Mouse (Mus musculus) MEL (cell line): ENCODE measurements around the gene Jak3. TPM values are rescaled to one million over a fixed set of nuclear protein-coding genes. Genes with fewer than 3 reads are reported as not detected.

Experiments used
- DNase-seq: peaks from one replicate; pipeline ENCODE4 v3.0.0; 2011; ENCODE audit warnings: low read depth, low spot score
- H3K27ac ChIP-seq: 2 replicates; pipeline ENCODE4 v1.5.1; 2012; ENCODE audit warnings: low read depth, mild to moderate bottlenecking, control low read depth, low read length, moderate library complexity; ENCODE audit not compliant: control insufficient read depth
- H3K27me3 ChIP-seq, 2 experiments: fragments of 150-350 bp in 1 of 2; sonication (generic) in 1 of 2; 2 replicates each; pipeline ENCODE4 v1.6.1; 2012; ENCODE audit warnings: low read length in 2 of 2, mild to moderate bottlenecking in 2 of 2, improper control_type of control experiment in 1 of 2, moderate library complexity in 1 of 2; ENCODE audit not compliant: insufficient read depth in 2 of 2, control insufficient read depth in 1 of 2
- H3K36me3 ChIP-seq, 2 experiments: 2 replicates each; pipeline ENCODE4 v1.6.1; 2012 to 2014; ENCODE audit warnings: low read length in 2 of 2, improper control_type of control experiment in 1 of 2, inconsistent platforms in 1 of 2, mild to moderate bottlenecking in 1 of 2; ENCODE audit not compliant: insufficient read depth in 2 of 2, control insufficient read depth in 1 of 2
- H3K4me1 ChIP-seq, 2 experiments: fragments of 150-350 bp in 1 of 2; sonication (generic) in 1 of 2; 2 replicates each; pipeline ENCODE4 v1.6.1; 2012; ENCODE audit warnings: low read length in 2 of 2, improper control_type of control experiment in 1 of 2, mild to moderate bottlenecking in 1 of 2; ENCODE audit not compliant: insufficient read depth in 2 of 2, control insufficient read depth in 1 of 2
- H3K4me3 ChIP-seq, 2 experiments: fragments of 150-350 bp in 1 of 2; sonication (generic) in 1 of 2; 2 replicates each; pipeline ENCODE4 v1.5.1; 2012; ENCODE audit warnings: low read depth in 2 of 2, low read length in 2 of 2, mild to moderate bottlenecking in 2 of 2, moderate library complexity in 2 of 2, control low read depth in 1 of 2, improper control_type of control experiment in 1 of 2; ENCODE audit not compliant: control insufficient read depth in 1 of 2, insufficient read depth in 1 of 2
- H3K79me2 ChIP-seq: 2 replicates; pipeline ENCODE4 v1.6.1; 2012; ENCODE audit warnings: mild to moderate bottlenecking, low read length, moderate library complexity; ENCODE audit not compliant: control insufficient read depth, poor library complexity, insufficient read depth
- H3K9ac ChIP-seq: 2 replicates; pipeline ENCODE4 v1.6.1; 2012; ENCODE audit warnings: low read depth, mild to moderate bottlenecking, control low read depth, low read length, moderate library complexity; ENCODE audit not compliant: control insufficient read depth, poor library complexity, severe bottlenecking
- H3K9me3 ChIP-seq: fragments of 150-350 bp; sonication (generic); replicated peaks from 2 replicates; pipeline ENCODE4 v1.6.1; 2012; ENCODE audit warnings: mild to moderate bottlenecking, low read length, improper control_type of control experiment, moderate library complexity; ENCODE audit not compliant: insufficient read depth
- CHD1 ChIP-seq: IDR thresholded peaks from 2 replicates; pipeline ENCODE4 v1.6.1; 2012; ENCODE audit warnings: low read depth, mild to moderate bottlenecking, inconsistent platforms, low read length, improper control_type of control experiment
- CHD2 ChIP-seq: IDR thresholded peaks from 2 replicates; pipeline ENCODE4 v1.6.1; 2011; ENCODE audit warnings: low read length, improper control_type of control experiment
- CTCF ChIP-seq, 3 experiments: IDR thresholded peaks in 2 of 3; conservative IDR thresholded peaks in 1 of 3; 2 replicates each; pipeline ENCODE4 v1.5.1; 2011 to 2012; ENCODE audit warnings: low read length in 3 of 3, low read depth in 2 of 3, mild to moderate bottlenecking in 2 of 3, improper control_type of control experiment in 1 of 3, inconsistent platforms in 1 of 3, mixed read lengths in 1 of 3, moderate library complexity in 1 of 3; ENCODE audit not compliant: control insufficient read depth in 1 of 3, insufficient read depth in 1 of 3, poor library complexity in 1 of 3, severe bottlenecking in 1 of 3
- E2F4 ChIP-seq: IDR thresholded peaks from 2 replicates; pipeline ENCODE4 v1.6.1; 2011; ENCODE audit warnings: low read depth, low read length, improper control_type of control experiment, borderline replicate concordance
- ETS1 ChIP-seq: IDR thresholded peaks from 2 replicates; pipeline ENCODE4 v1.6.1; 2012; ENCODE audit warnings: low read depth, mild to moderate bottlenecking, inconsistent platforms, low read length, improper control_type of control experiment, moderate library complexity
- GABPA ChIP-seq: IDR thresholded peaks from 2 replicates; pipeline ENCODE4 v1.6.1; 2012; ENCODE audit warnings: low read depth, mild to moderate bottlenecking, inconsistent platforms, low read length, improper control_type of control experiment, moderate library complexity
- GATA1 ChIP-seq: IDR thresholded peaks from 2 replicates; pipeline ENCODE4 v1.6.1; 2011; ENCODE audit warnings: low read depth, low read length, improper control_type of control experiment
- HCFC1 ChIP-seq: IDR thresholded peaks from 2 replicates; pipeline ENCODE4 v1.6.1; 2012; ENCODE audit warnings: low read depth, mild to moderate bottlenecking, inconsistent platforms, low read length, improper control_type of control experiment, moderate library complexity
- JUND ChIP-seq: IDR thresholded peaks from 2 replicates; pipeline ENCODE4 v1.6.1; 2011; ENCODE audit warnings: low read depth, mild to moderate bottlenecking, improper control_type of control experiment, low read length
- MAX ChIP-seq: IDR thresholded peaks from 2 replicates; pipeline ENCODE4 v1.6.1; 2011; ENCODE audit warnings: low read length, improper control_type of control experiment
- MAZ ChIP-seq: IDR thresholded peaks from 2 replicates; pipeline ENCODE4 v1.6.1; 2012; ENCODE audit warnings: low read depth, mild to moderate bottlenecking, inconsistent platforms, low read length, improper control_type of control experiment
- MXI1 ChIP-seq: IDR thresholded peaks from 2 replicates; pipeline ENCODE4 v1.6.1; 2011; ENCODE audit warnings: mild to moderate bottlenecking, low read depth, low read length, improper control_type of control experiment
- NELFE ChIP-seq: IDR thresholded peaks from 2 replicates; pipeline ENCODE4 v1.6.1; 2011; ENCODE audit warnings: low read depth, low read length, improper control_type of control experiment
- NRF1 ChIP-seq: IDR thresholded peaks from 2 replicates; pipeline ENCODE4 v1.6.1; 2014; ENCODE audit warnings: low read depth, mild to moderate bottlenecking, inconsistent platforms, low read length, improper control_type of control experiment, moderate library complexity; ENCODE audit not compliant: poor library complexity, insufficient read depth, severe bottlenecking
- POLR2AphosphoS2 ChIP-seq: IDR thresholded peaks from 2 replicates; pipeline ENCODE4 v1.6.1; 2011; ENCODE audit warnings: low read length, improper control_type of control experiment
- POLR2AphosphoS5 ChIP-seq: IDR thresholded peaks from 2 replicates; pipeline ENCODE4 v1.6.1; 2012; ENCODE audit warnings: low read depth, borderline replicate concordance, mild to moderate bottlenecking, inconsistent platforms, low read length, moderate library complexity, mixed read lengths
- RCOR1 ChIP-seq: IDR thresholded peaks from 2 replicates; pipeline ENCODE4 v1.6.1; 2012; ENCODE audit warnings: low read depth, mild to moderate bottlenecking, inconsistent platforms, low read length, improper control_type of control experiment
- SIN3A ChIP-seq: IDR thresholded peaks from 2 replicates; pipeline ENCODE4 v1.6.1; 2012; ENCODE audit warnings: low read length, improper control_type of control experiment, inconsistent platforms
- TCF12 ChIP-seq: IDR thresholded peaks from 2 replicates; pipeline ENCODE4 v1.6.1; 2014; ENCODE audit warnings: low read depth, mild to moderate bottlenecking, inconsistent platforms, low read length, improper control_type of control experiment, moderate library complexity
- USF1 ChIP-seq: IDR thresholded peaks from 2 replicates; pipeline ENCODE4 v1.6.1; 2014; ENCODE audit warnings: low read depth, mild to moderate bottlenecking, inconsistent platforms, low read length, improper control_type of control experiment, moderate library complexity
- ZKSCAN1 ChIP-seq: IDR thresholded peaks from 2 replicates; pipeline ENCODE4 v1.6.1; 2012; ENCODE audit warnings: low read depth, mild to moderate bottlenecking, inconsistent platforms, low read length, improper control_type of control experiment, moderate library complexity
- ZMIZ1 ChIP-seq: IDR thresholded peaks from 2 replicates; pipeline ENCODE4 v1.6.1; 2012; ENCODE audit warnings: low read depth, mild to moderate bottlenecking, inconsistent platforms, low read length, improper control_type of control experiment, moderate library complexity
- ZNF384 ChIP-seq: IDR thresholded peaks from 2 replicates; pipeline ENCODE4 v1.6.1; 2012; ENCODE audit warnings: low read depth, mild to moderate bottlenecking, inconsistent platforms, low read length, improper control_type of control experiment
- polyA plus RNA-seq, 2 experiments: library from polyadenylated mRNA; stranded (reverse) in 1 of 2; unstranded in 1 of 2; fragments of >175 nt in 1 of 2; fragments of >200 nt in 1 of 2; gene quantifications; 2 replicates each; pipeline versions ENCODE4 v1.2.1 to v1.2.4; 2012; ENCODE audit warnings: low replicate concordance in 2 of 2, low read depth in 1 of 2; ENCODE audit not compliant: insufficient read length in 2 of 2, insufficient read depth in 1 of 2, missing spikeins in 1 of 2
- total RNA-seq: library from RNA; depleted of rRNA; stranded (reverse); fragments of 300-350 nt; gene quantifications from 2 replicates; pipeline ENCODE4 v1.2.3, GENCODE M21; 2012

Jak3 gene
- total and polyA plus RNA-seq, 3 experiments, result 5.1 to 12.4 TPM; not detected in 1

GRCm38 (mm10) chr8:71674071-71674470, 2.0 kb upstream of the Jak3 start:
- Histone ChIP-seq H3K9ac (no peak overlapping the region), H3K4me1 (peaks cover 2 to 17% of the 10 kb centered on the region in 2 experiments; a peak in 2 of 4 replicates), H3K4me3 (no peak overlapping the region), H3K79me2 (peaks cover 1% of the 10 kb centered on the region; the same call in 1 of the 2 replicates)
- no peak for DNase-seq
- TF ChIP-seq CHD1 (no peak), TCF12 (no peak), ZMIZ1 (no peak), ETS1 (no peak), CTCF (IDR thresholded peaks at IDR 0.05 in 2 of 3, conservative IDR thresholded peaks at IDR 0.05 in 1 of 3; ENCODE audit: control insufficient read depth in 1 of 3, insufficient read depth in 1 of 3, low read depth in 2 of 3, low read length in 3 of 3, poor library complexity in 1 of 3, severe bottlenecking in 1 of 3) (no peak), JUND (no peak), ZKSCAN1 (no peak), MAX (no peak), ZNF384 (no peak), HCFC1 (no peak), POLR2AphosphoS5 (no peak), GATA1 (no peak), GABPA (no peak)
- TF ChIP-seq, all 39 proteins: peak for 0
- H3K27ac ChIP-seq, result no peak overlapping the region
- no peaks in the 10 kb centered on the region for H3K27me3 ChIP-seq
- H3K36me3 ChIP-seq, result peaks cover 0 to 4% of the 10 kb centered on the region in 2 experiments; a peak in 1 of 4 replicates
- H3K9me3 ChIP-seq, result no peaks in the 10 kb centered on the region

GRCm38 (mm10) chr8:71675456-71676019, 558 bp upstream of the Jak3 start:
- peak overlapping the region; percentile 96 for H3K9ac ChIP-seq
- H3K27ac ChIP-seq, result no peak overlapping the region
- peaks cover 1% of the 10 kb centered on the region; the same call in 1 of the 2 replicates for H3K79me2 ChIP-seq
- H3K4me1 ChIP-seq, result peaks cover 2 to 13% of the 10 kb centered on the region in 2 experiments; a peak in 2 of 4 replicates
- H3K27me3 ChIP-seq, result no peaks in the 10 kb centered on the region
- H3K36me3 ChIP-seq, result peaks cover 0 to 4% of the 10 kb centered on the region in 2 experiments; a peak in 1 of 4 replicates
- no peaks in the 10 kb centered on the region for H3K9me3 ChIP-seq
- peak overlapping the region; percentile 68 to 85 for H3K4me3 ChIP-seq
- DNase-seq, result no peak
- TF ChIP-seq POLR2AphosphoS2 (no peak), GABPA (no peak), E2F4 (no peak), MXI1 (no peak), SIN3A (no peak), NRF1 (no peak), RCOR1 (no peak), ZKSCAN1 (no peak), MAZ (no peak), NELFE (no peak), MAX (no peak), CHD2 (no peak), USF1 (no peak)
